8 mouse cellular contexts compared by ENCODE assay signal in genomic region chr9:44567338-44568082, GRCm38 (mm10). TPM values are rescaled to one million over a fixed set of nuclear protein-coding genes. Genes with fewer than 3 reads are reported as not detected.
DNase-seq lines count a peak whose midpoint lies in the region; ATAC-seq and TF ChIP-seq lines count a peak whose summit lies in the region.

No protein-coding gene starts in this region.

- H3K9ac ChIP-seq in hindbrain, embryonic 11.5 days (ENCODE audit: low read depth, low read length): no peak overlapping the region

- no peak for TF ChIP-seq POLR2A in bone marrow, adult 2 months (IDR thresholded peaks at IDR 0.05; ENCODE audit: borderline replicate concordance, control insufficient read depth, low read depth, low read length)

- no peak overlapping the region for H3K4me2 ChIP-seq in hindbrain, embryonic 11.5 days (replicated peaks; ENCODE audit: low read depth, low read length)

- H3K4me3 ChIP-seq in bone marrow, adult 2 months (replicated peaks; ENCODE audit: control insufficient read depth, low read depth, low read length): peak overlapping the region; percentile 5
- H3K4me3 ChIP-seq in hindbrain, embryonic 11.5 days (ENCODE audit: low read depth, low read length): no peak overlapping the region

- peak overlapping the region; percentile 93 for H3K27ac ChIP-seq in bone marrow, adult 2 months (ENCODE audit: control insufficient read depth, insufficient read depth, low read depth, low read length, poor library complexity)
- no peak overlapping the region for H3K27ac ChIP-seq in hindbrain, embryonic 11.5 days (ENCODE audit: low read depth, low read length)

- peak; percentile 30 for DNase-seq in layer of hippocampus, adult 11-12 months (ENCODE audit: low spot score)
- no peak for DNase-seq in layer of hippocampus, postnatal 10 days (ENCODE audit: low spot score in 2 of 2)
- peak; percentile 35 to 44 for DNase-seq in heart, postnatal 14 days
- no peak for DNase-seq in hindbrain, embryonic 11.5 days (ENCODE audit: low spot score)
- no peak for DNase-seq in kidney, postnatal 10 days
- no peak for DNase-seq in kidney, postnatal 25 days

- intact Hi-C loops in heart, postnatal 14 days (cut with DNase I): no loop called here

- no peak for TF ChIP-seq CTCF in bone marrow, adult 2 months (IDR thresholded peaks at IDR 0.05; ENCODE audit: control insufficient read depth, insufficient read depth, low read length)

- no peaks in the 10 kb centered on the region for H3K27me3 ChIP-seq in hindbrain, embryonic 11.5 days (ENCODE audit: control insufficient read depth, insufficient read depth, low read length)

- no peaks in the 10 kb centered on the region for H3K9me3 ChIP-seq in hindbrain, embryonic 11.5 days (ENCODE audit: control insufficient read depth, low read length)

- ATAC-seq in megakaryocyte progenitor cell, adult 5-6 weeks (replicated peaks; ENCODE audit: poor library complexity): peak; percentile 75
- ATAC-seq in hindbrain, embryonic 11.5 days (ENCODE audit: low FRiP score): no peak

- H3K4me1 ChIP-seq in bone marrow, adult 2 months (ENCODE audit: control insufficient read depth, insufficient read depth, low read length): peaks cover 7% of the 10 kb centered on the region
- H3K4me1 ChIP-seq in hindbrain, embryonic 11.5 days (replicated peaks; ENCODE audit: control insufficient read depth, insufficient read depth, low read length): no peaks in the 10 kb centered on the region

- 22% methylated on average over 9 of the region's 9 CpGs for WGBS in bone marrow, adult 2 months
- 82% methylated on average over 9 of the region's 9 CpGs for WGBS in hindbrain, embryonic 11.5 days

- H3K36me3 ChIP-seq in hindbrain, embryonic 11.5 days (ENCODE audit: control insufficient read depth, insufficient read depth, low read length): no peaks in the 10 kb centered on the region

RNA-seq across cellular contexts. Expression of gene Cxcr5, which starts 5.8 kb away (rescaled TPM):
- not detected for total RNA-seq in layer of hippocampus, postnatal 10 days (2021)
- 0.61 and 13.4 TPM in 2 replicates for polyA plus RNA-seq in bone marrow, adult 2 months (2011; ENCODE audit: insufficient read depth, insufficient read length, low replicate concordance, missing spikeins)
- under 1 TPM; 0.12 to 0.20 TPM for total RNA-seq in heart, postnatal 14 days (2021)
- not detected in 2 replicates for total RNA-seq in megakaryocyte progenitor cell, adult 5-6 weeks (2015)
- not detected in 2 replicates for total RNA-seq in megakaryocyte progenitor cell, adult 5-6 weeks (2017)
- 0.11 and 0.48 TPM in 2 replicates for polyA plus RNA-seq in hindbrain, embryonic 11.5 days (2014; fragmentation: Nextera tagmentation; extraction: Ambion mirVana)

RNA-seq across cellular contexts. Expression of gene Ddx6, which starts 37.2 kb away (rescaled TPM):
- 100 to 1,000 TPM; 112 to 113 TPM for total RNA-seq in layer of hippocampus, postnatal 10 days (2021)
- polyA plus RNA-seq in bone marrow, adult 2 months (2011; ENCODE audit: insufficient read depth, insufficient read length, low replicate concordance, missing spikeins): 38.4 and 48.4 TPM in 2 replicates
- 10 to 100 TPM; 92.0 to 94.3 TPM for total RNA-seq in heart, postnatal 14 days (2021)
- total RNA-seq in megakaryocyte progenitor cell, adult 5-6 weeks (2015): 65.0 and 65.9 TPM in 2 replicates
- 66.6 and 74.4 TPM in 2 replicates for total RNA-seq in megakaryocyte progenitor cell, adult 5-6 weeks (2017)
- 16.0 and 32.7 TPM in 2 replicates for polyA plus RNA-seq in hindbrain, embryonic 11.5 days (2014; fragmentation: Nextera tagmentation; extraction: Ambion mirVana)

Comparison
In these comparisons a context has a peak if more than half of its experiments do, and no peak if none do; other contexts are left out.
1. DNase-seq: peak in layer of hippocampus, adult 11-12 months (single experiment) and heart, postnatal 14 days (2 of 2); none in layer of hippocampus, postnatal 10 days (0 of 2), hindbrain, embryonic 11.5 days (single experiment), kidney, postnatal 10 days (single experiment) and kidney, postnatal 25 days (0 of 2).